Mouse (Mus musculus) gastrocnemius, adult 8-10 months (tissue): ENCODE results near the gene Hoxb1. TPM values are rescaled to one million over a fixed set of nuclear protein-coding genes. Genes with fewer than 3 reads are reported as not detected.

Source experiments
- DNase-seq, 2 experiments: peaks; one replicate each; pipeline ENCODE4 v3.0.0; 2022; ENCODE audit warnings: low spot score in 2 of 2
- total RNA-seq, 4 experiments: library from RNA; stranded (reverse); gene quantifications; 2 replicates each; pipeline ENCODE4 v1.2.4; 2022

Hoxb1 gene
- total RNA-seq = not detected

DNA sequence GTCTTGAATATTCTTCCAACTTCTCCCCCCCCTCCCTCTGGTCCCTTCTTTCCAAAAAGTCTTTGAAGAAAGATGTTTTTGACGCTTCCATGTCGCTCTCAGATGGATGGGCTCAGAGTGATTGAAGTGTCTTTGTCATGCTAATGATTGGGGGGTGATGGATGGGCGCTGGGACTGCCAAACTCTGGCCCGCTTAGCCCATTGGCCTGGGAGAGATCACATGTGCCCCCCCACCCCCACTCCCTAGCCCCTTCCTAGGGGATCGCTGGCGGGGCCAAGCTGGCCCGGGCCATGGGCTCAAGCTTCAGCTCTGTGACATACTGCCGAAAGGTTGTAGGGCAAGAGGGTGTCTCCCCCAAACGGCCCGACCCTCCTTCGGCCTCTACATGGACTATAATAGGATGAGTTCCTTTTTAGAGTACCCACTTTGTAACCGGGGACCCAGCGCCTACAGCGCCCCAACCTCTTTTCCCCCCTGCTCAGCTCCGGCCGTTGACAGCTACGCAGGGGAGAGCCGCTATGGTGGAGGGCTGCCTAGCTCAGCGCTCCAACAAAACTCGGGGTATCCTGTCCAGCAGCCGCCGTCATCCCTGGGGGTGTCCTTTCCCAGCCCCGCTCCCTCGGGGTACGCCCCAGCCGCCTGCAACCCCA lies at the start of gene Hoxb1:
Hoxb1 (plus strand) TSS at position 312 of the 651 bp plus-strand sequence.
- no peak for DNase-seq

DNA sequence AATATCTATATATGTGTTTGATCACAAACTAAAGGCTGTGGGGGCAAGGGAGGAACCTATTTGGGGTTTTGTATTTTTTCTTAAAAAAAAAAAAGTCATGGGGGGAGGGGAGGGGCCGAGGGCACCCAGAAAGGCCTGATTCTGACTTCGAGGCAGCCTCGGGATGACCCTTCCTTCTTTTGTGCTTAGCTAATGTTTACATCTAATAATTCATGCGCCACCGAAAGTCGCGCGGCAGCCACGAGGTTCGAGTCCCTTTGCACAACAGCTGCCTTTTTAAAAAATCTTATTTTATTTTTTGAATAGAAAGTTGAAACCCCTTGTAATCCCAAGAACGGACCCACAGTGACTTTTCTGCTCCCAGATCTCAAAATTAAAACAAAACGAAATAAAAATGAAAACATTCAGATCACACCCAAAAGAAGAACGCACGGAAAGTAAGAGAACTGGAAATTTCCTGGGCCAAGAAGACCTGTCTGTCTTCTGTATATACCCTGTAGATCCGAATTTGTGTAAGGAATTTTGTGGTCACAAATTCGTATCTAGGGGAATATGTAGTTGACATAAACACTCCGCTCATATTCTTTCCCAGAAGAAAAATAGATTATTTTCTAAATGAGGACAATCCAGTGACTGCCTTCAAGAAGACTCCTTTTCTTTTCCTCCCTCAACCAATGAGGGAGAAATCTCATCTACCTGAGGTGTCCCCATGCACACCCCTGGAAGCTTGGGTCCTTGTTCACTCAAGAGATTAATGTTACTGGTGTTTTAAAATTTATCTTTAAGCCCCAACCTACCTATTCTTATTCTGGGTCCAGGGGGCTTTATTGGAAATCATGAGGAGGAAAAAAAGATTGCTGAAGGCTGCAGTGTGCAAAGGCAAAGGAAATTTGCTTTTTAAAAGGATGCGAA lies 48.6 kb upstream of the Hoxb1 start:
- no peak for DNase-seq

DNA sequence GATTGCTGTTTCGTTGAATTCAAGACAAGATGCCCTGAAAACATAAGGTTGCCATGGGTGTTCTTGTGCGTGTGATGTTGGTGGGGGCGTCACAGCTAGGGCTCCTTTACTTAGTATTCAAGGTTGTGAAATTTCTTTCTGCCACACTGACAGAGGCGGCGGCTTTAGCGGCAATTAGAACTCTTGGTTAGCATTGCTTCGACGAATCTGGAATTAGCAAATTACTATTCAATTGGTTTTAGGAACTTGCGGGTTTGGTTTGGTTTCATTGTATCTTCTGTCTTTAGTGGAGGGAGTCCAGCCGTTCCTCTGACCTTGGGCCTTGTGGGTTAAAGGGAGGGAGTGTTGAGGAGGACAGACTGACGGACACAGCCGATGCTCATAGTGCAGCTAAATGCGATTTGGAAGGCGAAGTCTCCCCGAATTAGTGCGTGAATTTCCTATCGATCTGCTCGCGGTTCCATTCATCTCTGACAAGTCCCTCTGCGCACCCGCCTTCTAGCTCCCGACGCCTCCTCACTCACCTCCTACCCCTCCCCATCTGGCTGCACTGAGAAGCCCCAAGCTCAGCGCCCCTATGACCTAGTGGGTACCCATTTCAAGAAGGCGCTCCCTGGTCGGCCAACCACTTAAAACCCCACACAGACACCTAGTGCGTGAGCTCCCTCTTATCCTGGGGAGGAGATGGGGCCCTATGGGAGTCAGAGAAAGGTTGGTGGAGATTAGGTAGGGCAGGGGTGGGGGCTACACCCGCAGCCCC lies 47.8 kb upstream of the Hoxb1 start, which contains the start of gene Hoxb4:
Hoxb4 (plus strand) TSS at position 660 of the 760 bp plus-strand sequence.
- no peak for DNase-seq

DNA sequence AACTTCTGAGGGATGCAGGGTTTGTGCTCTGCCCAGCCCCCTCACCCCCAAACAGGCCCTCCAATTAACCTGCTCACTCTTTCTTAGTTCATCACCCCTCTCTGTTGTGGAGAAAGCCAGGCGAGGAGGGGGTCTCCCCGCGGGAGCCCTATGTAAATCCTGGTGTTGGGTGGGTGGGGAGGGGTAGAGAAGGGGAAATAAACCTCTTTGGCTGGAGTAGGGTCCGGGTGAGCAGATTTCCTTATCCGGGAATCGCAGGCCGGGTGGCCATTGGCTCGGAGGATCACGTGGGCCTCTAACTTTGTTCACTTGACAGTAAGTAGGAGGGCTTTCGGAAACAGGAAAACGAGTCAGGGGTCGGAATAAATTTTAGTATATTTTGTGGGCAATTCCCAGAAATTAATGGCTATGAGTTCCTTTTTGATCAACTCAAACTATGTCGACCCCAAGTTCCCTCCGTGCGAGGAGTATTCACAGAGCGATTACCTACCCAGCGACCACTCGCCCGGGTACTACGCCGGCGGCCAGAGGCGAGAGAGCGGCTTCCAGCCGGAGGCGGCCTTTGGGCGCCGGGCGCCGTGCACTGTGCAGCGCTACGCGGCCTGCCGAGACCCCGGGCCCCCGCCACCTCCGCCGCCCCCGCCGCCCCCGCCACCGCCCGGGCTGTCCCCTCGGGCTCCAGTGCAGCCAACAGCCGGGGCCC lies 47.0 kb upstream of the Hoxb1 start:
- DNase-seq = no peak

DNA sequence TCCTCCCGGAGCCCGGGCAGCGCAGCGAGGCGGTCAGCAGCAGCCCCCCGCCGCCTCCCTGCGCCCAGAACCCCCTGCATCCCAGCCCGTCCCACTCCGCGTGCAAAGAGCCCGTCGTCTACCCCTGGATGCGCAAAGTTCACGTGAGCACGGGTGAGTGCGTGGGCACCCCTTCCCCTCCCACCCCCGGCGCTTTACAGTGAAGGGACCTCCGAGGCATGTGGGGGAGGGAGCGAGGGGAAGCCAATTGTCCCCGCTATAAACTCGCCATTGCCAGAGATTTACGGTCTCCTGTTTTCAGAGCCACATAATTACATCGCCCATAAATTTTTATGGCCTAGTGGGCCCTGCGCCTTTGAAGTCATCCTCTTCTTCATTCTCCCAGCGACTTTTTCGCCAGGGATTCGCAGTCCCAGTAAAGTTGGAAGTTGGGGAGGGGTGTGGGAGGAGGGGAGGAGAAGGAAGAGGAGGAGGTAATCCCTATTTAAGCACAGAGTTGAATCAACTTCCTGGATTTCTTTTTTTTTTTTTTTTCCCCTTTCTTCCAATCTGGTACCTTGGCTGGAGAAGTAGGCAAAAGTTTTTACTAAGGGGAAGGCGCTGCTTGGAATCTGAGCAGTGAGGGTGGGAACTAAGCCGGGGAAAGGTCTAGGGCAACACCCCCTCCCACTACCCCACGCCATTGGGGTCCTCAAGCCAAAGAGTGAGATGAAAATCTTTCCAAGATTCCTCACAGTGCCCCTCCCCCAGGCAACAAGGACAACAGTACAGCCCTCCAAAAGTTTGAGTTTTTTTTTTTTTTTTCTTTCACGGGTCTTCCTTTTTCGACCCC lies 46.3 kb upstream of the Hoxb1 start:
- DNase-seq = no peak

DNA sequence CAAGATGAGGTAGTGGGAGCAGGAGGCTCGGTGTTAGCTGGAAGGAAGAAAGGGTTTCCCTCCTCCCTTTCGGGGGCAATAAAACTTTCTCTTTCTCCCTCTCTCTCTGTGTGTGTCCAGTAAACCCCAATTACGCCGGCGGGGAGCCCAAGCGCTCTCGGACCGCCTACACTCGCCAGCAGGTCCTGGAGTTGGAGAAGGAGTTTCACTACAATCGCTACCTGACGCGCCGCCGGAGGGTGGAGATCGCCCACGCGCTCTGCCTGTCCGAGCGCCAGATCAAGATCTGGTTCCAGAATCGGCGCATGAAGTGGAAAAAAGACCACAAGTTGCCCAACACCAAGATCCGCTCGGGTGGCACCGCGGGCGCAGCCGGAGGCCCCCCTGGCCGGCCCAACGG lies 45.6 kb upstream of the Hoxb1 start:
- DNase-seq = no peak

DNA sequence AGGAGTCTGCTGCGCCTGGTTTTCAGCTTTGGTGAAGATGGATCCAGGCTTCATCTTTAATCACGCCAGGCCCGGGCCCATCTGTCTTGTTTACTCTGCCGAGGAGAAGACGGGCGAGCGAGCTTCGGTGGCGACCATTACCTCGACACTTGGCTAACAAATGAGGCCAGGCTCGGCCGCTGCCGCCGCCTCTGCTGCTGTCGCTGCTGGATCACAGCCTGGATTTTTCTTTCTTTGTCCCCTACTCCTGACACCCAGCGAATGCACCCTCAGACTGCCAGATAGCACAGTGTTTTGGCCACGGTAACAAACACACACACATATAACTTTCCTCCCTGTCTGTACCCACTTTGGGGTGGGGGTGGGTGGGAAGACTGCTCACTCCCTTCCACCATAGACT lies 44.9 kb upstream of the Hoxb1 start:
- no peak for DNase-seq

DNA sequence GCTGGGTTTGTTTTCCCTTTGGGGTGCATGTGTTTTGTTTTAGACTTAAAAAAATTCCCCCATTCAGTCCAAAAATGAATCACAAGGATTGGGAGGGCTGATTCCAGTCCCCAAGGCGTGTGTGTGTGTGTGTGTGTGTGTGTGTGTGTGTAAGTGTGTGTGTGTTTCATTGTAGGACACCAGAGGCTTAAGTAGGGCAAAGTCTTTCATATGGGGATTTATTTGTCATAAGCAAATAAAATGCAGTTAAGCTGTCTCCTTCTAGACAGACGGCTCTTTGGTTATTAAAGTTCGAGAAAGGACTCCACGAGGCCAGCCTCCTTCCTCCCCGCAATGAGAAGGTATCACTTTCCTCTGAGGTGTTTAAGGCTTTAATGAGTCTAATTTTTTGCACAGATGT lies 43.7 kb upstream of the Hoxb1 start:
- no peak for DNase-seq

DNA sequence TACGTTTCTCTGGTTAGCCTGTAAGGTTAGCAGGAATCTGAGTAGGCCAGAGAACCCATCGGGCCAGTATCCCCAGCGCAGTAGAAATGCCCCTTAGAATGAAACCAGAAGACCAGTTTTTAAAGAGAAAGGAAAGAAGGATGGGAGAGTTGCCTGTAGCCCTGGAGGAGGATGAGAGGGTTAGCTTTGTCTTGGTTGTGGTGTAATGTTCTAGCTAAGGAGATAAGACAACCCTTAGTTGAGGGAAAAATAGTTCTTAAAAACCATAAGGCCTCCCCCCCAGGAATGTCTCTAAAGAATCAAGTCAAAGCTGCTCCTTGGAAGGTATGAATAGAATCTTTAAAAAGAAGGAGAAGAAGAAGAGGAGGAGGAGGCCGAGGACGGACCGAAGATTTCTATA lies 42.8 kb upstream of the Hoxb1 start:
- DNase-seq = no peak

DNA sequence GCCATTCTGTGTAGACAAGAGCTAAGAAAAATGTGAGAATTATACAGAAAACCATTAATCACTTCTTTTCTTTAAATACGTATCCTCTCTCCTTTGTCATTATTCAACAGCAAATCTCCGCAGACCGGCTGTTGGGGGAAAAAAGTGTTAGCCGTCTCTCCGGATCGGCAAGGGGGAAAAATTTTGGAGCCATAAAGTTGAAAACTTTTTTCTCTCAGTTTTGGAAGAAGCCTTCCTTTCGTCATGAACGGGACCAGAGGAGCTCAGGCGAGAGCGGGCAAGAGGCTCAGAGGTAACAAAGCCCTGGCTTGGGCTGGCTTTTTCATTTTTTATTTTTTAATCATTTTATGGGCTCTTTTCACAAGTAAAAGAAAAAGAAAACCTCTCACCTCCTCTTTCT lies 42.4 kb upstream of the Hoxb1 start, which contains the start of gene Hoxb3:
Hoxb3 (plus strand) TSS at position 173 of the 400 bp plus-strand sequence.
- no peak for DNase-seq

DNA sequence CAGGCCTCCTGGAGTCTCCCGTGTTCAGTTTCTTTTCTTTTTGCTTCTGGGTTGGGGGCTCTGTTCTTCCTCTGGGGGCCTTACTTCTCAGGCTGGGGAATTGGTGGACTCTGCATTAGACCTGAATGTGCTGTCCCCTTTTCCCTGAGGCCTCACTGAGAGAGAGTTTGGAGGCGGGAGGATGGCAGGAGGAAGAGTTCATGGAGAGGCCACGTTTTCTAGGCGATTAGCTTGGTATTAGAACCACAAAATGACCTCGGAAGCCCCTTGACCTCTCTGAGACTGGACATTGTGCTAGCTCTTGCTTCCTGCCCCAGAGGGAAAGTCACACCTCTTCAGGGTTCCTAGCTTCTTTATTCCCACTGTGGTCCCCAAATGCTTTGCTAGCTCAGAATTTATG lies 41.4 kb upstream of the Hoxb1 start:
- DNase-seq = no peak

DNA sequence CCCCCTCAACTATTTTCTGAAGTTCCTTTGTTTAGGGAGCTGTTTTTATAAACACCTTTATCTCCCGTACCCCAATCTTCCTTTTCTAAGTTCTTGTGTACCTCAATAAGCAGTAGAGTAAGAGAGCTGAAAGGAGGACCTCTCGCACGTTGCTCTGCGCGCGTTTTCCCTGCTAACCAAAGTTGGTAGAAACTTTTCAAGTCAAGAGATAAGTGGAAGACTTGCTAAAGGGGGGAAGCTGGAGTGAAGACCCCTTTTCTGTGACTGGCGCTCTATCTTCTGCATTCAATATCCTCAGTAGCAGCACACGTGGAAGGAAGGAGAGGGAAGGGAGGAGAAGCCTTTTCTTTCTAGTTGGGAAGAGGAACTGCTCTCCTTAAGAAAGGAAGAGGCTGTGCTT lies 40.6 kb upstream of the Hoxb1 start:
- DNase-seq = no peak

DNA sequence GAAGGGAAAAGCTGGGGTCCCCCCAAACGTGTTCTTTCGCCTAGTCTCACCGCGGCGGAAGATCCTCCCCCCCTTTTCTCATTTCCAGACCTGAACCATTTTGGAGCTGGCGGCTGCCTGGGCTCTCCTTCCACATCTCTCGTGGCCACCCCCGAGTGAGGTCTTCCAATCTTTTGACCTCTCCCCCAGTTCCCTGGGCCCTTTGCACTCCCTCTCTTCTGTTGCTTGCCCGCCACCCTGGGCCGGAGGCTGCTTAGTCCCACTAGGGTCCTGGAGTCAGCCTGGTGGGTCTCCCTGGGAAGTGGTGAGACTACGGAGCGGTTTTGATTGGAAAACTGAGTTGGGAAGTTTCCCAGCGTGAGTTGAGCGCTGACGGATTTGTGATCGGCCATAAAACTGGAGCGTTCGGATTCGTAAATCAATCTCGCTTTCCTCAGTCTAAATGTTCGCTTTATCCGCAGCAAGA lies 39.8 kb upstream of the Hoxb1 start:
- no peak for DNase-seq

DNA sequence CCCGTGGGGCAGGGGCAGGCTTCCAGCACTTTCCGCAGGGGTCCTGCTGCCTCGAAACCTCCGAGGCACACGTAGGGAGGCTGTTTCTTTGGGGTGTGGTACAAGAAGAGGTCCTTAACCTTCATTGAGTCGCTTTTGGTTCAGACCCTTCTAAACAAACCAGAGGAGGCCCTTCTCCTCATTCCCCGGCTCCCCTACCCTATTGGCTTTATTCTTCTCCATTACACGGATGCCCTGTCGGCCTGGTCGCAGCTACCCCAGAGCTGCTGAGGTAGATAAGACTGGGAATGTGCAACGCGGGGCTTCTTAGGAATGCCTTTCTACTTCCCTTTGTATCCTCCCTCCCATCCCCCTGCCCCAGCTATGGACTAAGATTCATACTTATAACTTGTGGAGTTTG lies 38.8 kb upstream of the Hoxb1 start:
- DNase-seq = no peak

DNA sequence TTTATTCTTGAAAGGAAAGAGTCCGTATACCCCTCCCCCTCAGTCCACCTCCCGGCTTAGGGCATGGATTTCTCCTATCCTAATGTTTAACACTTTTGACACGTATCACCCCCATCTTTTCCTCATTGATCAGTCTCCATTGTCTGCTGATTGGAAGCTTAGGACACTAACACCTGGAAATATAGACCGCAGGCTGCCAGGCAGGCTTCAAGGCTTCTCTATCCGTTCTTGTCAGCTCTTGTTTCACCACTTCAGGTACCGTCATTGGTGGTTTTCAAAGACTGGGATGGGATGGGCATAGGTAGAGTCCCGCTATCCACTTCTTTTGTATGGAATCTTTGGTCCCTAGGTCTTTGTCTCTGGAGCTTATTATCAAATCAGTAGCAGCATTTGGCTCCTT lies 38.4 kb upstream of the Hoxb1 start:
- no peak for DNase-seq

DNA sequence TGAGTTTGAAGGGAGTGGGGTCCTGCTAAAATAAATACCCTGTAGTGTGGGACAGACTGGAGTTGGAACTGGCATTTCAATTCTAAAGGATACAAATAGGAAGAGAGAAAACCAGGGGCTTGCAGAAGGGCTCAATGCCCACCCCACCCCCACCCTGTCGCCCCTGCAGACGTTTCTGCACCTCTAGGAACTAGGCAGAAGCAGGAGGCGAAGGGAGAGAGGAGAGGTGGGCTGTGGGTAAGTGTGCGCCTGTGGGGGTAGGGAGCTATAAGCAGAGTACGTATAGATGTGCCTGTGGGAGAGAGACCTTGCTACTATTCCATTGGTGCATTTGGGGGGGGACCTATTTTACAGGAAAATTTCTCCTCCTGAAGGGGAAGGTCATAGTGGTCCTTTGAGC lies 37.8 kb upstream of the Hoxb1 start:
- DNase-seq = no peak

DNA sequence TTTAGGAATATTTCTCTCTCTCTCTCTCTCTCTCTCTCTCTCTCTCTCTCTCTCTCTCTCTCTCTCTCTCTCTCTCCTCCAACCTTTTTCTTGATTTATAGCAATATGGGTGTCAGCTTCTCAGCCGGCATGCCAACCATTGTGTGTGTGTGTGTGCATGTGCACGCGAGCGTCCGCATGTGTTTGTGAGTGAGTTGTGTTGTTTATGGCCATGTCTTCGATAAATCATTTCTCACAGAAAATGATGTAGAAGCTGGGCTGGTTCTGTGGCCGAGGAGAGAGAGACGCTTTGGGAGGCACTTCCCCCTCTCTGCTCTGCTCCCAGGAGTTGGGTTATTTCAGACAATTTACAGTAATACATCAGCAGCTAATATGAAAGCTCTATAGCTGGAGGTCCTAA lies 36.9 kb upstream of the Hoxb1 start:
- no peak for DNase-seq

DNA sequence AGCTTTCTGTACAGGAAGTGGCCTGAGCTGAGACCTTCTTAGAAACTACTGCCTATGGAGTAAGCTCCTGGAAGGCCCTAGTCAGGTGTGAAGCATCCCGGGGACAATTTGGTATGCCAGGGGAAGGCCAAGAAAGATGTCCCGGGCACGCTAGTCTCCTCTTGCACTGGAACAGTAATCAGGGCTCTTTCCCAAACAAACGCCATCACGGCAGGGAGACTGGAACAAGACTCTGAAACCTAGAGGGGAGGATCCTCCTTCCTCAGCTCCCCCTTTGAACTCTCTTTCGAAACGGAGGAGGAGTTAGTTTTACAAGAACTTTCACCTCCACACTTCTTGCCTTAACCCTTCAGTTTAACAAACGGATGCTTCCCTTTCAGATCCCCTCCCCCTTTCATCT lies 33.4 kb upstream of the Hoxb1 start:
- no peak for DNase-seq

DNA sequence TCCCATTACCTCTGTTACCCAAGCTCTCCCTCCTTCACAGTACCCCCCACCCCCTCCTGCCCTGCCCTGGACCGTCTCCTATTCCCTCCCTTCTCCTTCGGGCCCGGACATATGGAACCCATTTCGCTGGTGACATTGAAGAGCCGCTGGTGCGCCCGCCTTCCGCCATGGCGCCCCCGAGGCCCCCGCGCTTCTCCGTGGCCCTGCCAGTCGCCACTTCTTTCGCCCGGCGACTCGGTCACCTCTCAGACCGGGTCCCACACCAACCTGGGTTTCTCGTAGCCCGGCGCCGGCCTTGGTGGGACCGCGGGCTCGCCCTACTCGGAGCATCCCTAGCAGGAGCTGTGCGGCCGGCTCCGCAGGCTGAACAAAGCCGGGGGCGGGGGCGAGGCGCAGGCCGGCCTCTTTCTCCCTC lies 32.9 kb upstream of the Hoxb1 start:
- no peak for DNase-seq

DNA sequence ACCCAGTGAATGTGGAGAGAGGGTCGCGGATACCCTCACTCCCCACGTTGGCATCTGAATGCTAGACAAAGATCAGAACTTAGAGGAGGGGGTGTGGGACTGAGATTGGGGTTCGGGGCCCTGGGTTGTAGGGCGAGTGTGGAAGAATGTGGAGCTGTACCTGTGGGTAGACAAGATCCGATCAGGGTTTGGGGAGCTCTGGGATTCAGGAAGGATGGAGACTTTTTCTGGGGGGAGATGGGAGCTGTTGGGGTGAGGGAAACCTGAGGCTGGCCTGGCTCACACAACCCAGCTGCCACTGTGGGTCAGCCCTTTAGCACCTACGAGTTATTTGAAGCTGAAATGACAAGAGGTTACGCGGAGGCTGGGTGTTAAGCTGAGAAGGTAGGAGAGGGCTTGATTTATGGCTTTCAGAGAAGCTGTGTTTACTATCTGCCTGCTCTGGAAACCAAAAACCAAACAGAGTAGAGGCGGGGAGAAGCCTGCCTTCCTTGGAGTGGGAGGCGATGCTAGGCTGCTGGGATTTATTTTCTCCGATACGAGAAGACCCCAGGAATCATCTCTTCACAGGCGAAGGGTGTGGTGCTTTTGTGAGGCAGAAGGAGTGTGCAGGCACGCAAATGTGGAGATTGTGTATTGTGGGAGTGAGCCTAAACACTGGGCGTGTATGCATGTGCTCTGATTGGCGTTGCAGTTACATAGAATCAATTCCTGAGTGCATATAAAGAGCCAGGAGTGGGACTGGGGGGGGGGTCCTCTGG lies 32.1 kb upstream of the Hoxb1 start:
- no peak for DNase-seq
